Mouse (Mus musculus) left cerebral cortex, postnatal 36 days (tissue): ENCODE results near the gene Ankdd1a. TPM values are rescaled to one million over a fixed set of nuclear protein-coding genes. Genes with fewer than 3 reads are reported as not detected.
A peak's percentile ranks its signal among the peaks of the same experiment; 100 is the strongest.

Experiments used
- DNase-seq, 2 experiments: peaks; one replicate each; pipeline ENCODE4 v3.0.0; 2021 to 2022; ENCODE audit warnings: low spot score in 2 of 2, mixed read lengths in 1 of 2
- intact Hi-C: fragments of 180-260 bp; cut with DNase I; formaldehyde crosslinking; loops from one replicate; pipeline ENCODE4 v1.15.1; 2025
- total RNA-seq, 2 experiments: library from RNA; stranded (reverse); gene quantifications; 2 replicates each; pipeline ENCODE4 v1.2.3; 2021

Gene Ankdd1a
- total RNA-seq, 2 experiments from 2014 or later, result 3.1 to 3.4 TPM

GRCm38 (mm10) chr9:65546413-65546695 lies 26.4 kb upstream of the Ankdd1a start:
- no peak for DNase-seq

GRCm38 (mm10) chr9:65545635-65546412 lies 25.8 kb upstream of the Ankdd1a start:
- intact Hi-C loops, result no loop called here
- DNase-seq, result no peak

More at GRCm38 (mm10) chr9:65546413-65546695, 26.4 kb upstream of the Ankdd1a start:
- intact Hi-C loops, result no loop called here

GRCm38 (mm10) chr9:65542111-65542524 lies 22.1 kb upstream of the Ankdd1a start:
- intact Hi-C loops, result no loop called here
- no peak for DNase-seq

GRCm38 (mm10) chr9:65541126-65542068 lies 21.4 kb upstream of the Ankdd1a start:
- DNase-seq, result peak in 1 of 2 experiments; percentile 16
- intact Hi-C loops, result no loop called here

GRCm38 (mm10) chr9:65539697-65540096 lies 19.7 kb upstream of the Ankdd1a start:
- intact Hi-C loops, result no loop called here
- no peak for DNase-seq

GRCm38 (mm10) chr9:65537901-65538630 lies 18.1 kb upstream of the Ankdd1a start:
- no peak for DNase-seq
- intact Hi-C loops, result no loop called here

GRCm38 (mm10) chr9:65536491-65536890 lies 16.5 kb upstream of the Ankdd1a start:
- no peak for DNase-seq
- intact Hi-C loops, result no loop called here

- DNase-seq, result no peak
- intact Hi-C loops, result no loop called here
These were observed 15.9 kb upstream of the Ankdd1a start for GRCm38 (mm10) chr9:65535789-65536469.

- no peak for DNase-seq
- intact Hi-C loops, result no loop called here
These were observed 15.3 kb upstream of the Ankdd1a start for GRCm38 (mm10) chr9:65535191-65535722.

- DNase-seq, result no peak
- intact Hi-C loops, result no loop called here
These were observed 14.1 kb upstream of the Ankdd1a start for GRCm38 (mm10) chr9:65534111-65534510.

GRCm38 (mm10) chr9:65532986-65533385 lies 13.0 kb upstream of the Ankdd1a start:
- DNase-seq, result no peak
- intact Hi-C loops, result no loop called here

- DNase-seq, result no peak
- intact Hi-C loops, result no loop called here
These were observed 11.3 kb upstream of the Ankdd1a start for GRCm38 (mm10) chr9:65531283-65531682.

GRCm38 (mm10) chr9:65529659-65530058 lies 9.7 kb upstream of the Ankdd1a start:
- intact Hi-C loops, result no loop called here
- no peak for DNase-seq

- no peak for DNase-seq
- intact Hi-C loops, result no loop called here
These were observed 8.5 kb upstream of the Ankdd1a start for GRCm38 (mm10) chr9:65528417-65529038.

GRCm38 (mm10) chr9:65525445-65526195 lies 5.6 kb upstream of the Ankdd1a start:
- no peak for DNase-seq
- intact Hi-C loops, result no loop called here

- intact Hi-C loops, result loop anchor here (1.0 to 5.0 kb wide), 2 partner anchors 57 to 309 kb away; partner anchors contain the start of gene Plekho2
- DNase-seq, result peak; percentile 59 to 71
These were observed 3.8 kb upstream of the Ankdd1a start for GRCm38 (mm10) chr9:65523611-65524364.

- intact Hi-C loops, result loop anchor here (5.0 kb wide), 1 partner anchor 312 kb away; no protein-coding TSS in a partner anchor
- peak in 1 of 2 experiments; percentile 14 for DNase-seq
These were observed 498 bp upstream of the Ankdd1a start for GRCm38 (mm10) chr9:65520505-65520876.
